Mouse (Mus musculus) kidney, adult 18-20 months (tissue): ENCODE measurements around the gene Elovl6.

ENCODE experiments used
- DNase-seq: peaks from one replicate; pipeline ENCODE4 v3.0.0; 2021

Elovl6 gene

DNA sequence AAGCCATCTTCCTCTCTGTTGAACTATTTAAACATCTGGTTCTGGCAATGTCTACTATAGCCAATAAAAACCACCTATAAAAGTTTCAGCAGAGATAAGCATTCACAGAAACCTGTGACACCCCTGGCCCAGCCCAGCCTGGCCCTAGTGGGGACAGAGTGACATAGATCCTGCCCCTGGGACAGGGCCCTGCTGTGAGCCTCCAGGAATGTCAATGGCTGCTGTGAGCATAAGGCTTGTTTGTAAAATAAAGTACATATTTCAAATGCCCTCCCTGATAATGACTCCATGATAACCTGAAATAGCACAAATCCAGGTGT is 118.1 kb downstream of the Elovl6 start:
- DNase-seq, result no peak

DNA sequence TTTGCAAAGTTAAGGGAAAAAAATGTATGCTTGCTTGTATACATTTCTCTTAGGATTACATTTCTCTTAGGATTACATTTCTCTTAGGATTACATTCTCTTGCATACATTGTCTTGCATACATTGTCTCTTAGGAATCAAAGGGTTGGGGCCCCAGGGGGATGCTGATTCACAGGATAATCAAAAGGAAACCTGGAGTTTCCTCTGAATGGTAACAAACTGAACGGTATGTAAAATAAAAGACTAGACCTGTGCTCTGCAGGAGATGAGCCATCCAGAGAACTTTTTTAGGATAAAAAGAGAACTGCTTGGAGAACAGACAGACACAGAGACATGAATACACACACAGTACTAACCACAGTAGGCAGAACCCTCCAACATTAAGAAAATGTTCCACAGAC is 118.8 kb downstream of the Elovl6 start:
- DNase-seq, result no peak

DNA sequence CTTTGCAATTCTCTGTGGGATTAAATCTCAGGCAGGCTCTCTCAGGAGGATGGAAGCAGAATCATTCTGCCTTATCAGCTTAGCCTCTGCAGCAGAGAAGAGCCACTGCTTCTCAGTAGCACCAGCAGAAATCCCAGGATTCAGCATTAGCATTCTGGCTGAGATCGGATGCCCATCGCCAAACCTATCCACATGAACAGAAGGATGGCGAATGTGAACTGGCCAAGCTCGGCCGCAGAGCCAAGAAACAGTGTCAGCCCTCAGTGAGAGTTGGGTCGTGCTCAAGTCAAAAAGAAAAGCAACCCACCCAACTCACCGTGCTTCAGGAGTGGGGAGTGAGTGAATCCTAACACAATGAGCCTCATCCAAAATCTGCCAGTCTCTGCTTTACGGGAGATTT is 119.6 kb downstream of the Elovl6 start:
- no peak for DNase-seq

DNA sequence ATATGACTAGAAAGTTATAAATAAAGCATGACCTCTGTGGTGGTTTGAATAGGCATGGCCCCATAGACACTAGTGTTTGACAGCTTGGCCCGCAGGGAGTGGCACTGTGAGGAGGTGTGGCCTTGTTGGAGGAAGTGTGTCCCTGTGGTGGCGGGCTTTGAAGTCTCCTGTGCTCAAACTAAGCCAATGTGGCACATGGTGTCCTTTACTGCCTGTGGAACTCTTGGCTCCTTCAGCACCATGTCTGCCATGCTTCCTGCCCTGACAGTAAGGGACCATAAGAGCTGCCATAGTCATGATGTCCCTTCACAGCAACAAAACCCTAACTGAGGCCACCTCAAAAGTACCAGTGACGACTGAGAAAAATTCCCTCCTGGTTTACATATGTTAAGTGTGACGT is 120.3 kb downstream of the Elovl6 start:
- no peak for DNase-seq

DNA sequence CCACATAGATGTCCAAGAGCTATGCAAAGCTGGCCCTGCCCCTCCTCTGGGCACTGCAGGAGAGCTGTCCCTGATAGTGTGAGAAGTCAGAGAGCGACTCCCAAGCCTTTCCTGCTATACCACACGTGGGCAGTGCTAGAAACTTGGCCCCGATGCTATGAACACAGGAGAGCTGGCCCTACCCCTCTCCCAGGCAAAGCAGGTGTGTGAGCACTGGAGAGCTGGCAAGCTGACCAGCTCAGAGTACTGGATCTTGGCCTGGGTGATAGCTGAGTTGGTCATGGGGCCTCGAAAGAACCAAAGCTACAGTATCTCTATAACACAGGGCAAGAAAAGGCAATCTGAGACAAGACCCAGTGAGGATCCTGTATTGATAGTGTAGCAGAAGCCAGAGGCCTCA is 124.4 kb downstream of the Elovl6 start:
- no peak for DNase-seq

- no peak for DNase-seq
Observed at GRCm38 (mm10) chr3:129657222-129657621, 125.1 kb downstream of the Elovl6 start.

GRCm38 (mm10) chr3:129657775-129658174 is 125.6 kb downstream of the Elovl6 start:
- DNase-seq, result no peak

GRCm38 (mm10) chr3:129658776-129659175 is 126.6 kb downstream of the Elovl6 start:
- DNase-seq, result no peak

- DNase-seq, result no peak
Observed at GRCm38 (mm10) chr3:129663906-129664305, 131.8 kb downstream of the Elovl6 start.

- DNase-seq, result no peak
Observed at GRCm38 (mm10) chr3:129675923-129676322, 143.8 kb downstream of the Elovl6 start.

DNA sequence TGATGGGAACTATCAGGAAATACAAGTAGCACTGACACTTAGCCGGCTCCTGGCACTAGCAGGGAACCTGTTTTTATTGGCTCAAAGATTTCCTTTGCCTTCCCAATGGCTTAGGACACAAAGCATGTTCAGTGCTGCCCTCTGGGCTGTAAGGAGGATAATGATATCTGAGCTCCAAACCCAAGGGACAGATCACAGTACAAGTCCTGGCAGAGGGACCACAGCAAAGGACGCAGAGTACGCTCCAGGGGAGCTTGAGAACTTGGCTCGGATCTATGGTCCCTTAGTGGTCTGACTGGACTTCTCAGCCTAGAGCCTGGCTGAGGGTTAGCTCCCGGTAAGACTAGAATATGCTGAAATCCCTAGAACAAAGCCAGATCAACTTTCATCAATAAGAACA is 148.1 kb downstream of the Elovl6 start:
- DNase-seq, result no peak

DNA sequence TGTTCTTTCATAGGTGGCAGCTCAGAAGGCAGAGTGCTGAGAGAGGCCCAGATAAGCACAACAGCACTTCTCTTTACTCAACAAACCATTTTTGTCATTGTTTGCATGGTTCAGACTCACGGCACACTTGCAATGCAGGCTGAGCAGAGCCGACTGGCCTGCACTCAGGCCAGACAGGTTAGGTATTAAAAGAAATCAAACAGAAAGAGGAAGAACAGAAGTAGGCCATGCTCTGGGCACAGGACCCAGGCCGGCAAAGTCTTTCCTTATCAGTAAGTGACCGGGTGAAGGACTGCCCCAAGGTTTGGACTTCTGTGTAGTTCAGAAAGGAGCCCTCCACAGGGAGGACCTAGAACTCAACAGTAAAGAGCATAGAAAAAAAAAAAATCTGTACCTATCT is 149.7 kb downstream of the Elovl6 start:
- DNase-seq, result peak; percentile 9

DNA sequence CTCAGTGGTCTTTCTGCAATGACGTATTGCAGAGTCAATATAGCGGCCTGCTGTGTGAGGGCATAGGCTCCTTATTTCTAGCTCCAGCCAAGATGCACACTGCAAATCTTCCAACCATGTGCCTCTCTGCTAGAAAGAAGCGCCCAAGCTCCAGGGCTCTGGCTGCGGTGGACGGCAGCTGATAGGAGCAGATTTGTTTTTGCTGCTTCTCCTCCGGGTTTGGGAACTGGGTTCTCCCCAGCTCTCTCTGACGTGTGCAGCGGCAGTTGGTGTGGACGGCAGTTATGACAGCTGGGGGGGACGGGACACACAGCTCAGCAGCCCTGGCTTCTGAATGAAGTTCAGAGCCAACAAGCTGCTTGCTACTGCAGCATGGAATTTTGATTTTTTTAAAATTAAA is 150.2 kb downstream of the Elovl6 start:
- no peak for DNase-seq

DNA sequence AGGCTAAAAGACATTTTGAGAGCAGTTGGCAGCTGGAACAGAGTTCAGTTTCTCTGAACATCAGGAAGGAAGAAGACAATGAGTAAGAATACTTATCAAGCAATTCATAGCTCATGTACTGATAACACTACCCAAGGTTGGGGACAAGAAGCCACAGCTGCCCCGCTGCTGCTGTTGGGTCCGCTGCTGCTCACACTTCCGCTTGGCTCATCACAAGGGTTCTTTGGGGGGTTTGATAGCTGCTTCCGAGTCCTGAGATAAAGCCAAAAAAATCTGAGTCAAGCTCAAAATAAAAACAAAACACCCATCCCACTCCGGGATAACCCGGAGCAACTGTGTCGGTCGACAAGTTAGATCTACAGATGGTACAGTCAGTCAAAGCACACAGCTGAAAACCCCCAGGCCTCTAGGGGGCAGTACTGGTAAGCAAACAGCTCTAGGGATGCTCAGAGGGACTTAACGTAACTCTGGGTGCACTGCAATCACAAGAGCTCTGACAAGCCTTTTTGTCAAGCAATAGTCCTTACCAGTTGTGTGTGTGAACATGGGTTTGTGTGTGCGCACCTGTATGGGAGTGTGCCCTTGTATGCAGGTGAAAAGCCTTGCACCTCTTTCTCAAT is 151.0 kb downstream of the Elovl6 start:
- peak; percentile 29 for DNase-seq

DNA sequence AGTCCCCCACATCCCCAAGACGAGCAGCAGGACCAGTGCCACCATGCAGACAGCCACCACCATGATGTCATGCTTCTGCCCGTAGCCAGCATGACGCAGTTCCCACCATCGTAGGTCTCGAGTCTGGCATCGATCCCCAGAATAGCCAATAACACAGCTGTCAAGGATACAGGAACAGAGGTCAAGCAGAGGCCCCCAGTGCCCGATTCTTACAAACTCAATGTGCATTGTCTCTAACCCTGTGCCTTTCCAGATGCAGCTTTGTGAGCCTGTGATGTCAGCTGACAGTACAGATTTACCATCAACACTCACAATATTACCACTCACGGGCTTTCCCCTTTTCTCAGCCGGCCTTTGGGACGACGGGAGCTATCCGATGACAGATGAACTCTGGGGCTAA is 154.0 kb downstream of the Elovl6 start:
- DNase-seq, result no peak

DNA sequence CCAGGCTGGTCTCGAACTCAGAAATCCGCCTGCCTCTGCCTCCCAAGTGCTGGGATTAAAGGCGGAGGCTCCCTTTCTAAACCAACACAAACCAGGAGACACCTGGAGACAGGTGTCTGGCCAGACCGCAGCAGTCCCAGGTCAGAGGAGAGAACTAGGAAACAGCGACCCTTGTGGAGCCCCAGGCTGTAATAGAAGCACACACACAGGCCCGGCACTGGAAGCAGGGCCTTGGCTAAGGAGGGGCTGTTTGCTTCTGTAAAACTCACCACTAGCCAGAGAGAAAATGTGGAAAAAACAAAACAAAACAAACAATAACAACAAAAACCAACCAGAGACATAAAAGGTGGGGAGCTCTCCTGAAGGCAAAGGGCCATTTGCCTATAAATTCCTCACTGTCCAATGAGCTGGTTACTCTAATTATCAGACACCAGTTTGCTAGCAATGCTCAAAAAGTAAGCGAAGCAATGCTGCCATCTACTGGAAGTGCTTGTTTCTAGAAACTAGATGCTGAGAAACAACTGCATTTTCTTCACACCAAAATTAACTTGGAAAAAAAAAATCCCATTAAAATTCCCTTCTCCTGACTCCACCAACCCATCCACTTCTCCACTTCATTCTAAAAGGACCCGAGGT is 154.7 kb downstream of the Elovl6 start:
- DNase-seq, result no peak

DNA sequence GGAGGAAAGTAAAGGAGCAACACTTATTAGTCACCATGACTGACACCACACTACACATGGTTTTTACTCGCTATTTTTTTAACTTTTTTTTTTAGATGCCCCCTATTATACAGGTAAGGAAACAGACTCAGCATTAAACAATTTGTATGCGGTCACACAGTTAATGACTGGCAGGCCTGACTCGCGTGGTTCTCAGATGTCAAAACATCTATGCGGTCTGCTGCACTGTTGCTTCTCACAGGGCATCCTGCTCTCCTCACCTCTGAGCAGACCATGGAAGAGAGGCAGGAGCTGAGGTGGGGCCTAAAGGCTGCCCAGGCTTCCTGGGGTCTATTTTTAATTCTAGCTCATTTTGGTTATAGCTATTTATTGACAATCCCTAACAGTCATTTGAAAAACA is 155.3 kb downstream of the Elovl6 start:
- DNase-seq, result no peak
